Mouse (Mus musculus) liver, adult 2 months (tissue): Measurements from ENCODE around the gene En2.

Experiments
- CTCF ChIP-seq: fragments of 200-500 bp; IDR thresholded peaks from 2 replicates; pipeline ENCODE4 v1.5.1; 2011; ENCODE audit warnings: low read depth, low read length, control low read depth
- POLR2A ChIP-seq: fragments of 200-500 bp; IDR thresholded peaks from 2 replicates; pipeline ENCODE4 v1.6.1; 2011; ENCODE audit warnings: low read length, control low read depth; ENCODE audit not compliant: insufficient read depth; ENCODE audit errors: extremely low read depth

GRCm38 (mm10) chr5:28192099-28192454 lies 26.6 kb downstream of the En2 start:
- no peak for TF ChIP-seq CTCF
- TF ChIP-seq POLR2A, result no peak
